Mouse (Mus musculus) brain, embryonic 14.5 days (tissue): ENCODE data around the gene Mpv17. TPM values are rescaled to one million over a fixed set of nuclear protein-coding genes. Genes with fewer than 3 reads are reported as not detected.

Experiments
- DNase-seq: peaks from one replicate; pipeline ENCODE4 v3.0.0-alpha.2; 2011; ENCODE audit warnings: low read depth
- CTCF ChIP-seq: fragments of 200-500 bp; IDR thresholded peaks from 2 replicates; pipeline ENCODE4 v1.5.1; 2012; ENCODE audit warnings: inconsistent platforms, mild to moderate bottlenecking, moderate library complexity, borderline replicate concordance; ENCODE audit not compliant: insufficient read depth, insufficient read length; ENCODE audit errors: extremely low read depth
- POLR2A ChIP-seq: fragments of 200-500 bp; IDR thresholded peaks from 2 replicates; pipeline ENCODE4 v1.6.1; 2012; ENCODE audit warnings: mild to moderate bottlenecking, inconsistent platforms, borderline replicate concordance; ENCODE audit not compliant: poor library complexity, insufficient read depth, insufficient read length, severe bottlenecking; ENCODE audit errors: extremely low read depth
- polyA plus RNA-seq: library from polyadenylated mRNA; depleted of rRNA; stranded (reverse); fragments of >200 nt; gene quantifications from 2 replicates; pipeline ENCODE4 v1.2.3, GENCODE M21; 2012; rRNA removed

Mpv17 gene
- polyA plus RNA-seq = 55.9 and 74.4 TPM in 2 replicates

GRCm38 (mm10) chr5:31154152-31154553 is at the start of gene Mpv17:
Gene Mpv17, minus strand, starts transcription at chr5:31154251.
- DNase-seq = peak; percentile 95
- TF ChIP-seq CTCF (no peak), POLR2A (peak; percentile 63; the same call in 1 of the 2 replicates)

GRCm38 (mm10) chr5:31202933-31203332 is 48.9 kb upstream of the Mpv17 start:
- TF ChIP-seq CTCF = no peak
- TF ChIP-seq POLR2A = no peak
- no peak for DNase-seq

GRCm38 (mm10) chr5:31201742-31202590 is 47.9 kb upstream of the Mpv17 start, which contains the start of gene Zfp513:
Gene Zfp513, minus strand, starts transcription at chr5:31202303.
- DNase-seq = peak; percentile 100

DNA sequence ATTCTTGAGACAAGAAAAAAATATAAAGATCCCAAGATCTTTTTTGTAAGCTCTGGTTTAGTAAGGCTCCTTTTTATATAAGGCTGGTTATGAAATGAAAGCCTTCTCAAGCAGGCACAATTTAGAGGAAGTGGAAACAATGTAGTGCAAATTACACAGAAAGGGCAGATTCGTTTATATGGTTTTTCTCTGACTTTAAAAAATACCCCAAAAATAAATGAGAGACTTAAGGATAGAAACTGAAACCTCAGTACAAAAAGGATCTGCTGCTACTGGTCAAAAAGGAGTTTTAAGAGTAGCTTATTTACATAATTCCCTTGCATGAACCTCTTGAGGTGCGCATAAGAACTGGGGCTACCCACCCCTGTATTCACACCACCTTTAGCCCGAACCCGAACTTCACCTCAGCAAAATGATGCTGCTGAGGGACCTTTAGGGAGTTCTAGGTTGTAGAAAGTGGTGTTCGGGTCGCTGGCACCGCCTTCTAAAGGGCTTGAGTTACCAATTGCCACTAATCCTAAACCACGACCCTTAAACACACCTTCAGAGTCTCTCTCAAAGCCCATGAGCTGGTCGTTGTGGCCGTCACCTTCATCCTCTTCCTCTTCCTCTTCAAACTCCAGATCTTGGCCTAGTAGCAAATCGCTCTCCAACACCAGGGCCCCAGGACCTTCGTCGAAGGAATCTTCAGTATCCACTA is 47.1 kb upstream of the Mpv17 start:
- no peak for TF ChIP-seq POLR2A
- no peak for TF ChIP-seq CTCF
- DNase-seq = no peak

More at GRCm38 (mm10) chr5:31201742-31202590, 47.9 kb upstream of the Mpv17 start, which contains the start of gene Zfp513:
- TF ChIP-seq POLR2A (peak; percentile 38; the same call in 1 of the 2 replicates), CTCF (no peak)

- no peak for TF ChIP-seq CTCF
- TF ChIP-seq POLR2A = no peak
- peak; percentile 41 for DNase-seq
Observed at GRCm38 (mm10) chr5:31200327-31200768, 46.3 kb upstream of the Mpv17 start.

DNA sequence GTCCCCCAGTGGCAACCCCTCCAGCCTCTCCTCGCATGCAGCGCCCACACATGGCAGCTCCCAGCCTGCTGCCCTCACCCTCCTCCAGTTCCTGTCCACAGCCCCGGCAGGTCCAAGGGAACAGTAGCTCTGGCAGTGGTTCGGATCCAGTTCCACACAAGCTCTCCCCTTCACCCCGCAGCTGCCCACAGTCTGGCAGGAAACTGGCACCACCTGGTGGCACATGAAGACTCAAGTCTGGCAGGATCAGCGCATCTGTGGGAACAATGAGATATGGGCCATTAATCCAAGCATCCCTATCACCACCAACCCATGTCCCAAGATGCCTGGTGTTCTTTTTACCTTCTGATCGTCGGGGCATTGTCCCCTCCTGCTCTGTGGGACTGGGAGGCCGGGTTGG is 45.8 kb upstream of the Mpv17 start:
- no peak for TF ChIP-seq POLR2A
- TF ChIP-seq CTCF = no peak
- peak; percentile 29 for DNase-seq

GRCm38 (mm10) chr5:31199321-31199892 is 45.4 kb upstream of the Mpv17 start:
- no peak for DNase-seq
- no peak for TF ChIP-seq POLR2A
- TF ChIP-seq CTCF = no peak

- TF ChIP-seq POLR2A = no peak
- no peak for TF ChIP-seq CTCF
- DNase-seq = no peak
Observed at GRCm38 (mm10) chr5:31198616-31199320, 44.7 kb upstream of the Mpv17 start.

GRCm38 (mm10) chr5:31198170-31198569 is 44.1 kb upstream of the Mpv17 start:
- no peak for DNase-seq
- TF ChIP-seq CTCF (no peak), POLR2A (no peak)

DNA sequence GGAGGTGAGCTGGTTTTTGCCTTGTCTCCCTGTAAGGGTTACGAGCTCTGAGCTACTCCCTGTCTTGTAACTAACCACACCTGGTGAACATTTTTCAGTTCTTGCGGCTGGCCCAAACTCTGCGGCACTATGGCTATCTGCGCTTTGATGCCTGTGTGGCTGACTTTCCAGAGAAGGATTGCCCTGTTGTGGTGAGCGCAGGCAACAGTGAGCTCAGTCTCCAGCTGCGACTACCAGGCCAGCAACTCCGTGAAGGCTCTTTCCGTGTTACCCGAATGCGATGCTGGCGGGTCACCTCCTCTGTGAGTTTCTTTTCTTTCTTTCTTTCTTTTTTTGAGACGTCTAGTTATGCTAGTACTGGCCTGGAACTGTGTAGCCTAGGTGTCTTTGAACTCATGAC is 43.0 kb upstream of the Mpv17 start:
- no peak for TF ChIP-seq CTCF
- TF ChIP-seq POLR2A = no peak
- no peak for DNase-seq
